Comparison of ENCODE assay signal across 8 mouse cellular contexts in the genomic region with DNA sequence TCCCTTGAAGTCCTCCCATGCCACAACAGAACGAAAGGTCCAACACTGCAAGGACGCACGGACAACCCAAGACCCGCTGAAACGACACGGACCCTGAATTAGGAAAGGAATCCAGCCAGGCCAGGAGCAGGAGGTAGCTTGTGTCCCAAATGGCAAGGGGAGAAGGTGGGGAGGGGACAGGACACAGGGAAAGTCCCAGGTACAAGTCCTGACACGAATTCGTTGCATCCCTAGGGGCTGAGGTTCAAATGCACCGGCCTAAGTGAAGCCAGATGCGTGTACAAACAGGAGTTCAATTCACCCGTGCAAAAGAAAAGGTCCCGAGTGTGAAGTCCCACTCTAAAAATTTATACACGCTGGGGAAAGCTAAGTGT. TPM values are rescaled to one million over a fixed set of nuclear protein-coding genes. Genes with fewer than 3 reads are reported as not detected.
DNase-seq lines count a peak whose midpoint lies in the region; ATAC-seq and TF ChIP-seq lines count a peak whose summit lies in the region.

No protein-coding gene starts in this region.

- H3K9me3 ChIP-seq in heart, embryonic 15.5 days (replicated peaks), result no peaks in the 10 kb centered on the region
- no peaks in the 10 kb centered on the region for H3K9me3 ChIP-seq in hindbrain, embryonic 10.5 days
- H3K9me3 ChIP-seq in midbrain, embryonic 12.5 days, result no peaks in the 10 kb centered on the region

- no peaks in the 10 kb centered on the region for H3K27me3 ChIP-seq in heart, embryonic 15.5 days
- H3K27me3 ChIP-seq in hindbrain, embryonic 10.5 days (ENCODE audit: insufficient read depth, poor library complexity, severe bottlenecking), result no peaks in the 10 kb centered on the region
- H3K27me3 ChIP-seq in midbrain, embryonic 12.5 days, result peaks cover under 1% of the 10 kb centered on the region; the same call in 1 of the 2 replicates

- no peak for TF ChIP-seq POLR2A in bone marrow, adult 2 months (IDR thresholded peaks at IDR 0.05; ENCODE audit: borderline replicate concordance, control insufficient read depth, low read depth, low read length)

- peaks cover 25% of the 10 kb centered on the region for H3K4me1 ChIP-seq in heart, embryonic 15.5 days (replicated peaks)
- H3K4me1 ChIP-seq in bone marrow, adult 2 months (ENCODE audit: control insufficient read depth, insufficient read depth, low read length), result peaks cover 5% of the 10 kb centered on the region
- H3K4me1 ChIP-seq in hindbrain, embryonic 10.5 days (replicated peaks), result peaks cover 51% of the 10 kb centered on the region
- H3K4me1 ChIP-seq in midbrain, embryonic 12.5 days, result peaks cover 28% of the 10 kb centered on the region

- DNase-seq in heart, adult 9 months (ENCODE audit: low spot score in 2 of 2), result no peak
- DNase-seq in hindbrain, embryonic 10.5 days (ENCODE audit: low spot score), result no peak
- no peak for DNase-seq in gastrocnemius, postnatal 10 days
- no peak for DNase-seq in right cerebral cortex, adult 2 months (ENCODE audit: low spot score in 2 of 2)
- no peak for DNase-seq in adrenal gland, adult 18-20 months (ENCODE audit: low spot score in 2 of 2)

- peak overlapping the region; percentile 96 for H3K9ac ChIP-seq in heart, embryonic 15.5 days
- H3K9ac ChIP-seq in midbrain, embryonic 12.5 days (replicated peaks), result peak overlapping the region; percentile 96

- TF ChIP-seq CTCF in bone marrow, adult 2 months (IDR thresholded peaks at IDR 0.05; ENCODE audit: control insufficient read depth, insufficient read depth, low read length), result no peak

- peak overlapping the region; percentile 94 for H3K4me3 ChIP-seq in heart, embryonic 15.5 days
- peak overlapping the region; percentile 69 for H3K4me3 ChIP-seq in bone marrow, adult 2 months (replicated peaks; ENCODE audit: control insufficient read depth, low read depth, low read length)
- peak overlapping the region; percentile 95 for H3K4me3 ChIP-seq in hindbrain, embryonic 10.5 days
- H3K4me3 ChIP-seq in midbrain, embryonic 12.5 days, result peak overlapping the region; percentile 95

- peak overlapping the region; percentile 98 for H3K4me2 ChIP-seq in heart, embryonic 15.5 days
- peak overlapping the region; percentile 98 for H3K4me2 ChIP-seq in midbrain, embryonic 12.5 days (replicated peaks)

- peak overlapping the region; percentile 99 for H3K27ac ChIP-seq in heart, embryonic 15.5 days
- no peak overlapping the region for H3K27ac ChIP-seq in bone marrow, adult 2 months (ENCODE audit: control insufficient read depth, insufficient read depth, low read depth, low read length, poor library complexity)
- peak overlapping the region; percentile 99 for H3K27ac ChIP-seq in hindbrain, embryonic 10.5 days
- peak overlapping the region; percentile 98 for H3K27ac ChIP-seq in midbrain, embryonic 12.5 days (replicated peaks)

- WGBS in heart, embryonic 15.5 days, result 4% methylated on average over 13 of the region's 13 CpGs
- WGBS in bone marrow, adult 2 months, result 34% methylated on average over 13 of the region's 13 CpGs
- 4% methylated on average over 13 of the region's 13 CpGs for WGBS in hindbrain, embryonic 10.5 days
- 3% methylated on average over 13 of the region's 13 CpGs for WGBS in midbrain, embryonic 12.5 days

- ATAC-seq in heart, embryonic 15.5 days (replicated peaks; ENCODE audit: insufficient number of reproducible peaks, insufficient read depth, low FRiP score, low read depth), result no peak
- ATAC-seq in midbrain, embryonic 12.5 days (ENCODE audit: low FRiP score, low read depth), result no peak

- peaks cover 38% of the 10 kb centered on the region for H3K36me3 ChIP-seq in heart, embryonic 15.5 days
- peaks cover 47% of the 10 kb centered on the region for H3K36me3 ChIP-seq in hindbrain, embryonic 10.5 days
- peaks cover 41% of the 10 kb centered on the region for H3K36me3 ChIP-seq in midbrain, embryonic 12.5 days

RNA-seq across cellular contexts. Expression of gene Prr12, which starts 1.1 kb away (rescaled TPM):
- 5.0 and 7.6 TPM in 2 replicates for polyA plus RNA-seq in heart, embryonic 15.5 days (2015; fragmentation: Nextera tagmentation; extraction: Ambion mirVana)
- 8.6 and 14.3 TPM in 2 replicates for polyA plus RNA-seq in bone marrow, adult 2 months (2011; ENCODE audit: insufficient read depth, insufficient read length, low replicate concordance, missing spikeins)
- 11.9 and 13.4 TPM in 2 replicates for polyA plus RNA-seq in hindbrain, embryonic 10.5 days (2016; fragmentation: Nextera tagmentation; extraction: Ambion mirVana)
- 13.7 and 14.1 TPM in 2 replicates for polyA plus RNA-seq in midbrain, embryonic 12.5 days (2016; fragmentation: Nextera tagmentation; extraction: Ambion mirVana)
- total RNA-seq in gastrocnemius, postnatal 10 days (2021), result 10 to 100 TPM; 36.0 to 43.1 TPM
- 10 to 100 TPM; 30.8 to 45.3 TPM for total RNA-seq in adrenal gland, adult 18-20 months (2021)

RNA-seq across cellular contexts. Expression of gene Nosip, which starts 10.6 kb away (rescaled TPM):
- 42.4 and 54.8 TPM in 2 replicates for polyA plus RNA-seq in heart, embryonic 15.5 days (2015; fragmentation: Nextera tagmentation; extraction: Ambion mirVana)
- 31.8 and 44.8 TPM in 2 replicates for polyA plus RNA-seq in bone marrow, adult 2 months (2011; ENCODE audit: insufficient read depth, insufficient read length, low replicate concordance, missing spikeins)
- 67.8 and 70.7 TPM in 2 replicates for polyA plus RNA-seq in hindbrain, embryonic 10.5 days (2016; fragmentation: Nextera tagmentation; extraction: Ambion mirVana)
- polyA plus RNA-seq in midbrain, embryonic 12.5 days (2016; fragmentation: Nextera tagmentation; extraction: Ambion mirVana), result 53.6 and 54.6 TPM in 2 replicates
- total RNA-seq in gastrocnemius, postnatal 10 days (2021), result 10 to 100 TPM; 35.9 to 40.5 TPM
- total RNA-seq in adrenal gland, adult 18-20 months (2021), result 10 to 100 TPM; 44.3 to 46.8 TPM

RNA-seq across cellular contexts. Expression of gene Prrg2, which starts 10.9 kb away (rescaled TPM):
- 12.9 and 15.9 TPM in 2 replicates for polyA plus RNA-seq in heart, embryonic 15.5 days (2015; fragmentation: Nextera tagmentation; extraction: Ambion mirVana)
- 13.8 and 18.2 TPM in 2 replicates for polyA plus RNA-seq in bone marrow, adult 2 months (2011; ENCODE audit: insufficient read depth, insufficient read length, low replicate concordance, missing spikeins)
- polyA plus RNA-seq in hindbrain, embryonic 10.5 days (2016; fragmentation: Nextera tagmentation; extraction: Ambion mirVana), result 16.9 and 18.6 TPM in 2 replicates
- polyA plus RNA-seq in midbrain, embryonic 12.5 days (2016; fragmentation: Nextera tagmentation; extraction: Ambion mirVana), result 15.9 and 17.8 TPM in 2 replicates
- 10 to 100 TPM in 1 of 2 experiments, 1 to 10 TPM in 1; 8.5 to 10.7 TPM for total RNA-seq in gastrocnemius, postnatal 10 days (2021)
- total RNA-seq in adrenal gland, adult 18-20 months (2021), result 10 to 100 TPM; 14.9 to 28.3 TPM

RNA-seq across cellular contexts. Expression of gene Rras, which starts 33.8 kb away (rescaled TPM):
- 76.4 and 80.8 TPM in 2 replicates for polyA plus RNA-seq in heart, embryonic 15.5 days (2015; fragmentation: Nextera tagmentation; extraction: Ambion mirVana)
- 11.0 and 14.9 TPM in 2 replicates for polyA plus RNA-seq in bone marrow, adult 2 months (2011; ENCODE audit: insufficient read depth, insufficient read length, low replicate concordance, missing spikeins)
- 24.4 and 24.8 TPM in 2 replicates for polyA plus RNA-seq in hindbrain, embryonic 10.5 days (2016; fragmentation: Nextera tagmentation; extraction: Ambion mirVana)
- polyA plus RNA-seq in midbrain, embryonic 12.5 days (2016; fragmentation: Nextera tagmentation; extraction: Ambion mirVana), result 15.6 and 17.3 TPM in 2 replicates
- 10 to 100 TPM; 75.5 to 80.6 TPM for total RNA-seq in gastrocnemius, postnatal 10 days (2021)
- total RNA-seq in adrenal gland, adult 18-20 months (2021), result 100 to 1,000 TPM in 1 of 2 experiments, 10 to 100 TPM in 1; 86.9 to 106 TPM

RNA-seq across cellular contexts. Expression of gene Scaf1, which starts 35.4 kb away (rescaled TPM):
- 25.1 and 32.5 TPM in 2 replicates for polyA plus RNA-seq in heart, embryonic 15.5 days (2015; fragmentation: Nextera tagmentation; extraction: Ambion mirVana)
- polyA plus RNA-seq in bone marrow, adult 2 months (2011; ENCODE audit: insufficient read depth, insufficient read length, low replicate concordance, missing spikeins), result 45.6 and 72.1 TPM in 2 replicates
- polyA plus RNA-seq in hindbrain, embryonic 10.5 days (2016; fragmentation: Nextera tagmentation; extraction: Ambion mirVana), result 44.0 and 49.9 TPM in 2 replicates
- 48.1 and 52.4 TPM in 2 replicates for polyA plus RNA-seq in midbrain, embryonic 12.5 days (2016; fragmentation: Nextera tagmentation; extraction: Ambion mirVana)
- total RNA-seq in gastrocnemius, postnatal 10 days (2021), result 10 to 100 TPM; 47.7 to 55.8 TPM
- 10 to 100 TPM; 75.1 to 85.9 TPM for total RNA-seq in adrenal gland, adult 18-20 months (2021)
